Mouse (Mus musculus) kidney, adult 2 months (tissue): Measurements from ENCODE around the gene Slc25a48.

Source experiments
- CTCF ChIP-seq: fragments of 200-500 bp; conservative IDR thresholded peaks from 2 replicates; pipeline ENCODE4 v1.5.1; 2011; ENCODE audit warnings: low read depth, mild to moderate bottlenecking, control low read depth, low read length, moderate library complexity, mixed read lengths; ENCODE audit not compliant: insufficient read depth, insufficient read length
- POLR2A ChIP-seq: fragments of 200-500 bp; IDR thresholded peaks from one replicate; pipeline ENCODE4 v1.6.1; 2011; ENCODE audit warnings: low read depth, low read length, control low read depth

DNA sequence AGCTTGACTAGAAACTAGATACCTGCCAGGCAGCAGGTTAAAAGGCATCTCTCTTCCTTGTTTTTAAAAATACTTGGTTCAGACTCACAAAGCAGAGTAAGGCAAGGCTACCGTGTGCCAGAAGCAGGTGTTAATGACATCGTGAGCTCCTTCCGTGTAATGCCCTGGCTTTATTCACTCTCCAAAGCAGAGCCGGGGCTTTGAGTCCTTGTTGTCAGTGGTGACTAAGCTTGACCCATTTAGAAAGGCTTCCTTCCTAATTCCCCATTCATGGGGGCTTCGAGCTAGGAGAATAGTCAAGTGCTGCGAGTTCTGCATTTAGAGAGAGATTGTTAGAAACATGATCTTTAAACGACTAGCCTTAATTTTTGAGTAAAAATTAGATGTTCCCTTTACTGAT is 78.7 kb downstream of the Slc25a48 start:
- no peak for TF ChIP-seq POLR2A
- no peak for TF ChIP-seq CTCF
